Mouse (Mus musculus): Measurements from ENCODE around the gene Cltc. TPM values are rescaled to one million over a fixed set of nuclear protein-coding genes. Genes with fewer than 3 reads are reported as not detected.

Gene Cltc
- polyA plus RNA-seq, 1 experiment from 2014 or later = 173 TPM

GRCm38 (mm10) chr11:86759886-86760285 lies 2.5 kb upstream of the Cltc start:
- no peaks in the 10 kb centered on the region; the same call in 1 of the 2 replicates for H3K4me1 ChIP-seq (replicated peaks; ENCODE audit: control insufficient read depth, insufficient read depth, low read length)
- ATAC-seq (ENCODE audit: low FRiP score) = no peak
- no peaks in the 10 kb centered on the region for H3K9me3 ChIP-seq (ENCODE audit: control insufficient read depth, low read length)
- H3K27ac ChIP-seq (ENCODE audit: low read depth, low read length) = no peak overlapping the region
- H3K4me3 ChIP-seq (ENCODE audit: low read depth, low read length) = no peak overlapping the region
- no peak for DNase-seq (ENCODE audit: low spot score)
- no peaks in the 10 kb centered on the region for H3K36me3 ChIP-seq (ENCODE audit: control insufficient read depth, insufficient read depth, low read length)
- 93% methylated on average over 2 of the region's 2 CpGs for WGBS
- no peak overlapping the region for H3K9ac ChIP-seq (ENCODE audit: low read depth, low read length)
- no peak overlapping the region for H3K4me2 ChIP-seq (replicated peaks; ENCODE audit: low read depth, low read length)
- H3K27me3 ChIP-seq (ENCODE audit: control insufficient read depth, insufficient read depth, low read length) = no peaks in the 10 kb centered on the region

- Histone ChIP-seq H3K27me3 (ENCODE audit: control insufficient read depth, insufficient read depth, low read length) (no peaks in the 10 kb centered on the region), H3K4me3 (ENCODE audit: low read depth, low read length) (no peak overlapping the region), H3K9me3 (ENCODE audit: control insufficient read depth, low read length) (no peaks in the 10 kb centered on the region), H3K4me2 (replicated peaks; ENCODE audit: low read depth, low read length) (no peak overlapping the region), H3K9ac (ENCODE audit: low read depth, low read length) (no peak overlapping the region), H3K36me3 (ENCODE audit: control insufficient read depth, insufficient read depth, low read length) (no peaks in the 10 kb centered on the region), H3K27ac (ENCODE audit: low read depth, low read length) (no peak overlapping the region), H3K4me1 (replicated peaks; ENCODE audit: control insufficient read depth, insufficient read depth, low read length) (no peaks in the 10 kb centered on the region; the same call in 1 of the 2 replicates)
- 92% methylated on average over 1 of the region's 1 CpGs for WGBS
- DNase-seq (ENCODE audit: low spot score) (no peak), ATAC-seq (ENCODE audit: low FRiP score) (no peak)
Measured at GRCm38 (mm10) chr11:86759226-86759625, 1.9 kb upstream of the Cltc start.

- ATAC-seq (ENCODE audit: low FRiP score) = no peak
- Histone ChIP-seq H3K4me2 (replicated peaks; ENCODE audit: low read depth, low read length) (peak overlapping the region; percentile 84), H3K36me3 (ENCODE audit: control insufficient read depth, insufficient read depth, low read length) (no peaks in the 10 kb centered on the region), H3K9ac (ENCODE audit: low read depth, low read length) (peak overlapping the region; percentile 72), H3K27ac (ENCODE audit: low read depth, low read length) (peak overlapping the region; percentile 97), H3K4me1 (replicated peaks; ENCODE audit: control insufficient read depth, insufficient read depth, low read length) (no peaks in the 10 kb centered on the region; the same call in 1 of the 2 replicates), H3K9me3 (ENCODE audit: control insufficient read depth, low read length) (no peaks in the 10 kb centered on the region), H3K27me3 (ENCODE audit: control insufficient read depth, insufficient read depth, low read length) (no peaks in the 10 kb centered on the region), H3K4me3 (ENCODE audit: low read depth, low read length) (peak overlapping the region; percentile 90)
- no peak for DNase-seq (ENCODE audit: low spot score)
- 45% methylated on average over 6 of the region's 6 CpGs for WGBS
Measured at GRCm38 (mm10) chr11:86758559-86758958, 1.2 kb upstream of the Cltc start.

GRCm38 (mm10) chr11:86757142-86757479 lies 254 bp downstream of the Cltc start:
- H3K4me2 ChIP-seq (replicated peaks; ENCODE audit: low read depth, low read length) = peak overlapping the region; percentile 68
- no peaks in the 10 kb centered on the region for H3K9me3 ChIP-seq (ENCODE audit: control insufficient read depth, low read length)
- H3K36me3 ChIP-seq (ENCODE audit: control insufficient read depth, insufficient read depth, low read length) = no peaks in the 10 kb centered on the region
- no peak for DNase-seq (ENCODE audit: low spot score)
- no peaks in the 10 kb centered on the region; the same call in 1 of the 2 replicates for H3K4me1 ChIP-seq (replicated peaks; ENCODE audit: control insufficient read depth, insufficient read depth, low read length)
- H3K9ac ChIP-seq (ENCODE audit: low read depth, low read length) = peak overlapping the region; percentile 72
- no peaks in the 10 kb centered on the region for H3K27me3 ChIP-seq (ENCODE audit: control insufficient read depth, insufficient read depth, low read length)
- peak overlapping the region; percentile 90 for H3K4me3 ChIP-seq (ENCODE audit: low read depth, low read length)
- 1% methylated on average over 18 of the region's 18 CpGs for WGBS
- H3K27ac ChIP-seq (ENCODE audit: low read depth, low read length) = peak overlapping the region; percentile 97
- ATAC-seq (ENCODE audit: low FRiP score) = no peak

- Histone ChIP-seq H3K27me3 (ENCODE audit: control insufficient read depth, insufficient read depth, low read length) (no peaks in the 10 kb centered on the region), H3K4me3 (ENCODE audit: low read depth, low read length) (peak overlapping the region; percentile 90), H3K9me3 (ENCODE audit: control insufficient read depth, low read length) (no peaks in the 10 kb centered on the region), H3K36me3 (ENCODE audit: control insufficient read depth, insufficient read depth, low read length) (no peaks in the 10 kb centered on the region), H3K9ac (ENCODE audit: low read depth, low read length) (peak overlapping the region; percentile 72), H3K4me2 (replicated peaks; ENCODE audit: low read depth, low read length) (peak overlapping the region; percentile 68), H3K4me1 (replicated peaks; ENCODE audit: control insufficient read depth, insufficient read depth, low read length) (no peaks in the 10 kb centered on the region; the same call in 1 of the 2 replicates), H3K27ac (ENCODE audit: low read depth, low read length) (peak overlapping the region; percentile 97)
- 7% methylated on average over 31 of the region's 31 CpGs for WGBS
- ATAC-seq (ENCODE audit: low FRiP score) (no peak; the same call in 1 of the 2 replicates), DNase-seq (ENCODE audit: low spot score) (peak; percentile 32)
Measured at GRCm38 (mm10) chr11:86756156-86757141, 916 bp downstream of the Cltc start.

- no peak for ATAC-seq (ENCODE audit: low FRiP score)
- Histone ChIP-seq H3K4me2 (replicated peaks; ENCODE audit: low read depth, low read length) (no peak overlapping the region), H3K9me3 (ENCODE audit: control insufficient read depth, low read length) (no peaks in the 10 kb centered on the region), H3K4me3 (ENCODE audit: low read depth, low read length) (no peak overlapping the region), H3K27ac (ENCODE audit: low read depth, low read length) (no peak overlapping the region), H3K36me3 (ENCODE audit: control insufficient read depth, insufficient read depth, low read length) (no peaks in the 10 kb centered on the region), H3K27me3 (ENCODE audit: control insufficient read depth, insufficient read depth, low read length) (no peaks in the 10 kb centered on the region), H3K4me1 (replicated peaks; ENCODE audit: control insufficient read depth, insufficient read depth, low read length) (no peaks in the 10 kb centered on the region; the same call in 1 of the 2 replicates), H3K9ac (ENCODE audit: low read depth, low read length) (no peak overlapping the region)
- no peak for DNase-seq (ENCODE audit: low spot score)
Measured at GRCm38 (mm10) chr11:86752404-86752803, 5.0 kb downstream of the Cltc start.

- ATAC-seq (ENCODE audit: low FRiP score) (no peak), DNase-seq (ENCODE audit: low spot score) (no peak)
- WGBS = 95% methylated on average over 1 of the region's 1 CpGs
- Histone ChIP-seq H3K4me1 (replicated peaks; ENCODE audit: control insufficient read depth, insufficient read depth, low read length) (no peaks in the 10 kb centered on the region; the same call in 1 of the 2 replicates), H3K4me2 (replicated peaks; ENCODE audit: low read depth, low read length) (no peak overlapping the region), H3K9me3 (ENCODE audit: control insufficient read depth, low read length) (no peaks in the 10 kb centered on the region), H3K27ac (ENCODE audit: low read depth, low read length) (no peak overlapping the region), H3K4me3 (ENCODE audit: low read depth, low read length) (no peak overlapping the region), H3K36me3 (ENCODE audit: control insufficient read depth, insufficient read depth, low read length) (no peaks in the 10 kb centered on the region), H3K27me3 (ENCODE audit: control insufficient read depth, insufficient read depth, low read length) (no peaks in the 10 kb centered on the region), H3K9ac (ENCODE audit: low read depth, low read length) (no peak overlapping the region)
Measured at GRCm38 (mm10) chr11:86751010-86751409, 6.4 kb downstream of the Cltc start.

GRCm38 (mm10) chr11:86749776-86750423 lies 7.5 kb downstream of the Cltc start:
- Histone ChIP-seq H3K27me3 (ENCODE audit: control insufficient read depth, insufficient read depth, low read length) (no peaks in the 10 kb centered on the region), H3K27ac (ENCODE audit: low read depth, low read length) (no peak overlapping the region), H3K9me3 (ENCODE audit: control insufficient read depth, low read length) (no peaks in the 10 kb centered on the region), H3K9ac (ENCODE audit: low read depth, low read length) (no peak overlapping the region), H3K4me2 (replicated peaks; ENCODE audit: low read depth, low read length) (no peak overlapping the region), H3K4me1 (replicated peaks; ENCODE audit: control insufficient read depth, insufficient read depth, low read length) (no peaks in the 10 kb centered on the region), H3K36me3 (ENCODE audit: control insufficient read depth, insufficient read depth, low read length) (no peaks in the 10 kb centered on the region), H3K4me3 (ENCODE audit: low read depth, low read length) (no peak overlapping the region)
- 94% methylated on average over 3 of the region's 3 CpGs for WGBS
- DNase-seq (ENCODE audit: low spot score) (no peak), ATAC-seq (ENCODE audit: low FRiP score) (no peak)
